Mouse (Mus musculus) MEL (cell line): ENCODE measurements around the gene Grk5. TPM values are rescaled to one million over a fixed set of nuclear protein-coding genes. Genes with fewer than 3 reads are reported as not detected.
A peak's percentile ranks its signal among the peaks of the same experiment; 100 is the strongest.

Experiments used
- DNase-seq: peaks from one replicate; pipeline ENCODE4 v3.0.0; 2011; ENCODE audit warnings: low read depth, low spot score
- H3K27ac ChIP-seq: 2 replicates; pipeline ENCODE4 v1.5.1; 2012; ENCODE audit warnings: low read depth, mild to moderate bottlenecking, control low read depth, low read length, moderate library complexity; ENCODE audit not compliant: control insufficient read depth
- H3K27me3 ChIP-seq, 2 experiments: fragments of 150-350 bp in 1 of 2; sonication (generic) in 1 of 2; 2 replicates each; pipeline ENCODE4 v1.6.1; 2012; ENCODE audit warnings: low read length in 2 of 2, mild to moderate bottlenecking in 2 of 2, improper control_type of control experiment in 1 of 2, moderate library complexity in 1 of 2; ENCODE audit not compliant: insufficient read depth in 2 of 2, control insufficient read depth in 1 of 2
- H3K36me3 ChIP-seq, 2 experiments: 2 replicates each; pipeline ENCODE4 v1.6.1; 2012 to 2014; ENCODE audit warnings: low read length in 2 of 2, improper control_type of control experiment in 1 of 2, inconsistent platforms in 1 of 2, mild to moderate bottlenecking in 1 of 2; ENCODE audit not compliant: insufficient read depth in 2 of 2, control insufficient read depth in 1 of 2
- H3K4me1 ChIP-seq, 2 experiments: fragments of 150-350 bp in 1 of 2; sonication (generic) in 1 of 2; 2 replicates each; pipeline ENCODE4 v1.6.1; 2012; ENCODE audit warnings: low read length in 2 of 2, improper control_type of control experiment in 1 of 2, mild to moderate bottlenecking in 1 of 2; ENCODE audit not compliant: insufficient read depth in 2 of 2, control insufficient read depth in 1 of 2
- H3K4me3 ChIP-seq, 2 experiments: fragments of 150-350 bp in 1 of 2; sonication (generic) in 1 of 2; 2 replicates each; pipeline ENCODE4 v1.5.1; 2012; ENCODE audit warnings: low read depth in 2 of 2, low read length in 2 of 2, mild to moderate bottlenecking in 2 of 2, moderate library complexity in 2 of 2, control low read depth in 1 of 2, improper control_type of control experiment in 1 of 2; ENCODE audit not compliant: control insufficient read depth in 1 of 2, insufficient read depth in 1 of 2
- H3K79me2 ChIP-seq: 2 replicates; pipeline ENCODE4 v1.6.1; 2012; ENCODE audit warnings: mild to moderate bottlenecking, low read length, moderate library complexity; ENCODE audit not compliant: control insufficient read depth, poor library complexity, insufficient read depth
- H3K9ac ChIP-seq: 2 replicates; pipeline ENCODE4 v1.6.1; 2012; ENCODE audit warnings: low read depth, mild to moderate bottlenecking, control low read depth, low read length, moderate library complexity; ENCODE audit not compliant: control insufficient read depth, poor library complexity, severe bottlenecking
- H3K9me3 ChIP-seq: fragments of 150-350 bp; sonication (generic); replicated peaks from 2 replicates; pipeline ENCODE4 v1.6.1; 2012; ENCODE audit warnings: mild to moderate bottlenecking, low read length, improper control_type of control experiment, moderate library complexity; ENCODE audit not compliant: insufficient read depth
- BHLHE40 ChIP-seq: IDR thresholded peaks from 2 replicates; pipeline ENCODE4 v1.6.1; 2012; ENCODE audit warnings: low read depth, mild to moderate bottlenecking, inconsistent platforms, low read length, improper control_type of control experiment, borderline replicate concordance
- CHD1 ChIP-seq: IDR thresholded peaks from 2 replicates; pipeline ENCODE4 v1.6.1; 2012; ENCODE audit warnings: low read depth, mild to moderate bottlenecking, inconsistent platforms, low read length, improper control_type of control experiment
- CTCF ChIP-seq, 3 experiments: IDR thresholded peaks in 2 of 3; conservative IDR thresholded peaks in 1 of 3; 2 replicates each; pipeline ENCODE4 v1.5.1; 2011 to 2012; ENCODE audit warnings: low read length in 3 of 3, low read depth in 2 of 3, mild to moderate bottlenecking in 2 of 3, improper control_type of control experiment in 1 of 3, inconsistent platforms in 1 of 3, mixed read lengths in 1 of 3, moderate library complexity in 1 of 3; ENCODE audit not compliant: control insufficient read depth in 1 of 3, insufficient read depth in 1 of 3, poor library complexity in 1 of 3, severe bottlenecking in 1 of 3
- EP300 ChIP-seq, 2 experiments: IDR thresholded peaks; 2 replicates each; pipeline ENCODE4 v1.6.1; 2011; ENCODE audit warnings: improper control_type of control experiment in 2 of 2, low read length in 2 of 2, low read depth in 1 of 2, mild to moderate bottlenecking in 1 of 2
- GABPA ChIP-seq: IDR thresholded peaks from 2 replicates; pipeline ENCODE4 v1.6.1; 2012; ENCODE audit warnings: low read depth, mild to moderate bottlenecking, inconsistent platforms, low read length, improper control_type of control experiment, moderate library complexity
- GATA1 ChIP-seq: IDR thresholded peaks from 2 replicates; pipeline ENCODE4 v1.6.1; 2011; ENCODE audit warnings: low read depth, low read length, improper control_type of control experiment
- HCFC1 ChIP-seq: IDR thresholded peaks from 2 replicates; pipeline ENCODE4 v1.6.1; 2012; ENCODE audit warnings: low read depth, mild to moderate bottlenecking, inconsistent platforms, low read length, improper control_type of control experiment, moderate library complexity
- JUND ChIP-seq: IDR thresholded peaks from 2 replicates; pipeline ENCODE4 v1.6.1; 2011; ENCODE audit warnings: low read depth, mild to moderate bottlenecking, improper control_type of control experiment, low read length
- MAFK ChIP-seq: IDR thresholded peaks from 2 replicates; pipeline ENCODE4 v1.6.1; 2011; ENCODE audit warnings: low read depth, mild to moderate bottlenecking, low read length, improper control_type of control experiment, borderline replicate concordance
- MAX ChIP-seq: IDR thresholded peaks from 2 replicates; pipeline ENCODE4 v1.6.1; 2011; ENCODE audit warnings: low read length, improper control_type of control experiment
- MXI1 ChIP-seq: IDR thresholded peaks from 2 replicates; pipeline ENCODE4 v1.6.1; 2011; ENCODE audit warnings: mild to moderate bottlenecking, low read depth, low read length, improper control_type of control experiment
- MYB ChIP-seq: IDR thresholded peaks from 2 replicates; pipeline ENCODE4 v1.6.1; 2011; ENCODE audit warnings: mild to moderate bottlenecking, low read depth, low read length, improper control_type of control experiment
- NRF1 ChIP-seq: IDR thresholded peaks from 2 replicates; pipeline ENCODE4 v1.6.1; 2014; ENCODE audit warnings: low read depth, mild to moderate bottlenecking, inconsistent platforms, low read length, improper control_type of control experiment, moderate library complexity; ENCODE audit not compliant: poor library complexity, insufficient read depth, severe bottlenecking
- RCOR1 ChIP-seq: IDR thresholded peaks from 2 replicates; pipeline ENCODE4 v1.6.1; 2012; ENCODE audit warnings: low read depth, mild to moderate bottlenecking, inconsistent platforms, low read length, improper control_type of control experiment
- SMC3 ChIP-seq: IDR thresholded peaks from 2 replicates; pipeline ENCODE4 v1.6.1; 2011; ENCODE audit warnings: low read depth, low read length, improper control_type of control experiment
- TAL1 ChIP-seq: IDR thresholded peaks from 2 replicates; pipeline ENCODE4 v1.6.1; 2012; ENCODE audit warnings: mild to moderate bottlenecking, inconsistent platforms, low read length, moderate library complexity, mixed read lengths
- TCF12 ChIP-seq: IDR thresholded peaks from 2 replicates; pipeline ENCODE4 v1.6.1; 2014; ENCODE audit warnings: low read depth, mild to moderate bottlenecking, inconsistent platforms, low read length, improper control_type of control experiment, moderate library complexity
- USF2 ChIP-seq, 2 experiments: IDR thresholded peaks; 2 replicates each; pipeline ENCODE4 v1.6.1; 2011 to 2012; ENCODE audit warnings: improper control_type of control experiment in 2 of 2, low read length in 2 of 2, borderline replicate concordance in 1 of 2, inconsistent platforms in 1 of 2, low read depth in 1 of 2, mild to moderate bottlenecking in 1 of 2; ENCODE audit not compliant: insufficient read depth in 1 of 2
- ZC3H11A ChIP-seq: IDR thresholded peaks from 2 replicates; pipeline ENCODE4 v1.6.1; 2012; ENCODE audit warnings: low read depth, mild to moderate bottlenecking, inconsistent platforms, low read length, improper control_type of control experiment
- ZKSCAN1 ChIP-seq: IDR thresholded peaks from 2 replicates; pipeline ENCODE4 v1.6.1; 2012; ENCODE audit warnings: low read depth, mild to moderate bottlenecking, inconsistent platforms, low read length, improper control_type of control experiment, moderate library complexity
- ZMIZ1 ChIP-seq: IDR thresholded peaks from 2 replicates; pipeline ENCODE4 v1.6.1; 2012; ENCODE audit warnings: low read depth, mild to moderate bottlenecking, inconsistent platforms, low read length, improper control_type of control experiment, moderate library complexity
- polyA plus RNA-seq, 2 experiments: library from polyadenylated mRNA; stranded (reverse) in 1 of 2; unstranded in 1 of 2; fragments of >175 nt in 1 of 2; fragments of >200 nt in 1 of 2; gene quantifications; 2 replicates each; pipeline versions ENCODE4 v1.2.1 to v1.2.4; 2012; ENCODE audit warnings: low replicate concordance in 2 of 2, low read depth in 1 of 2; ENCODE audit not compliant: insufficient read length in 2 of 2, insufficient read depth in 1 of 2, missing spikeins in 1 of 2
- total RNA-seq: library from RNA; depleted of rRNA; stranded (reverse); fragments of 300-350 nt; gene quantifications from 2 replicates; pipeline ENCODE4 v1.2.3, GENCODE M21; 2012

The Grk5 gene
- total and polyA plus RNA-seq, 3 experiments = 4.2 to 8.1 TPM; not detected in 1

- no peak overlapping the region for H3K27ac ChIP-seq
- no peaks in the 10 kb centered on the region for H3K9me3 ChIP-seq
- DNase-seq = no peak
- no peak overlapping the region for H3K4me3 ChIP-seq
- no peaks in the 10 kb centered on the region for H3K36me3 ChIP-seq
- no peak overlapping the region for H3K9ac ChIP-seq
- no peaks in the 10 kb centered on the region for H3K4me1 ChIP-seq
- H3K27me3 ChIP-seq = no peaks in the 10 kb centered on the region
- no peaks in the 10 kb centered on the region for H3K79me2 ChIP-seq
- TF ChIP-seq BHLHE40 (no peak), SMC3 (no peak), RCOR1 (no peak), MAFK (no peak), MXI1 (no peak), ZMIZ1 (no peak), USF2 (IDR thresholded peaks at IDR 0.05; ENCODE audit: borderline replicate concordance in 1 of 2, insufficient read depth in 1 of 2, low read depth in 1 of 2, low read length in 2 of 2) (no peak), EP300 (IDR thresholded peaks at IDR 0.05; ENCODE audit: low read depth in 1 of 2, low read length in 2 of 2) (no peak), CHD1 (no peak), GABPA (no peak), MYB (no peak), TCF12 (no peak), ZKSCAN1 (no peak), TAL1 (no peak), NRF1 (no peak), MAX (no peak), CTCF (IDR thresholded peaks at IDR 0.05 in 2 of 3, conservative IDR thresholded peaks at IDR 0.05 in 1 of 3; ENCODE audit: control insufficient read depth in 1 of 3, insufficient read depth in 1 of 3, low read depth in 2 of 3, low read length in 3 of 3, poor library complexity in 1 of 3, severe bottlenecking in 1 of 3) (no peak)
These were observed 65.6 kb downstream of the Grk5 start for GRCm38 (mm10) chr19:60955131-60955530.

GRCm38 (mm10) chr19:60955712-60956111 lies 66.2 kb downstream of the Grk5 start:
- no peak overlapping the region for H3K4me3 ChIP-seq
- H3K27me3 ChIP-seq = no peaks in the 10 kb centered on the region
- no peak overlapping the region for H3K9ac ChIP-seq
- no peaks in the 10 kb centered on the region for H3K4me1 ChIP-seq
- TF ChIP-seq ZMIZ1 = no peak
- TF ChIP-seq BHLHE40 = no peak
- TF ChIP-seq JUND = no peak
- no peak for TF ChIP-seq ZC3H11A
- TF ChIP-seq MXI1 = no peak
- no peak for TF ChIP-seq HCFC1
- TF ChIP-seq SMC3 = no peak
- TF ChIP-seq GATA1 = 0 out of 2 replicates have a peak, but pooled peaks have one; percentile 15
- no peaks in the 10 kb centered on the region for H3K79me2 ChIP-seq
- no peaks in the 10 kb centered on the region for H3K9me3 ChIP-seq
- no peaks in the 10 kb centered on the region for H3K36me3 ChIP-seq
- H3K27ac ChIP-seq = no peak overlapping the region
- DNase-seq = peak; percentile 22
